Mouse (Mus musculus): ENCODE data around the gene Nphs2. TPM values are rescaled to one million over a fixed set of nuclear protein-coding genes. Genes with fewer than 3 reads are reported as not detected.

Nphs2 gene
- total RNA-seq, 2 experiments from 2014 or later = 0.08 TPM; not detected in 1

GRCm38 (mm10) chr1:156365740-156366139, 55.2 kb downstream of the Nphs2 start, which contains the start of gene Gm2000:
Gene Gm2000 (plus strand): TSS chr1:156366040.
- no peak for DNase-seq

Other genes starting within 250 kb of the Nphs2 start
- under 1 TPM in 1 of 2 experiments, not detected in 1; 0.07 TPM for gene Fam163a, start 105.7 kb upstream of the Nphs2 start, total RNA-seq (2021)
- not detected for gene Tdrd5, start 7.1 kb upstream of the Nphs2 start, total RNA-seq (2021)
- gene Gm2000, start 55.3 kb downstream of the Nphs2 start, total RNA-seq (2021) = 100 to 1,000 TPM; 401 to 433 TPM
- not detected for gene Axdnd1, start 110.4 kb downstream of the Nphs2 start, total RNA-seq (2021)
- gene Soat1, start 163.6 kb downstream of the Nphs2 start, total RNA-seq (2021) = 10 to 100 TPM in 1 of 2 experiments, 1 to 10 TPM in 1; 8.2 to 11.9 TPM
- 10 to 100 TPM; 47.2 to 51.9 TPM for gene Gm10031, start 213.3 kb downstream of the Nphs2 start, total RNA-seq (2021)
- gene Abl2, start 248.1 kb downstream of the Nphs2 start, total RNA-seq (2021) = 10 to 100 TPM; 24.4 to 26.1 TPM

All from heart, adult 18-20 months (tissue).